Mouse (Mus musculus) embryonic facial prominence, embryonic 10.5 days (tissue): Measurements from ENCODE around the gene Tigar. TPM values are rescaled to one million over a fixed set of nuclear protein-coding genes. Genes with fewer than 3 reads are reported as not detected.

Experiments used
- DNase-seq: peaks from one replicate; pipeline ENCODE4 v3.0.0-alpha.2; 2017; ENCODE audit warnings: low spot score
- H3K27ac ChIP-seq: fragments of 300-500 bp; sonication (generic); replicated peaks from 2 replicates; pipeline ENCODE4 v1.5.1; 2016; ENCODE audit warnings: mild to moderate bottlenecking
- H3K27me3 ChIP-seq: fragments of 300-500 bp; sonication (generic); replicated peaks from 2 replicates; pipeline ENCODE4 v1.6.1; 2016; ENCODE audit warnings: low read depth, mild to moderate bottlenecking; ENCODE audit not compliant: poor library complexity, severe bottlenecking
- H3K36me3 ChIP-seq: fragments of 300-500 bp; sonication (generic); replicated peaks from 2 replicates; pipeline ENCODE4 v1.6.1; 2016; ENCODE audit warnings: mild to moderate bottlenecking, moderate library complexity
- H3K4me1 ChIP-seq: fragments of 300-500 bp; sonication (generic); 2 replicates; pipeline ENCODE4 v1.6.1; 2016
- H3K4me3 ChIP-seq: fragments of 300-500 bp; sonication (generic); 2 replicates; pipeline ENCODE4 v1.5.1; 2016; ENCODE audit warnings: mild to moderate bottlenecking, moderate library complexity
- H3K9me3 ChIP-seq: fragments of 300-500 bp; sonication (generic); 2 replicates; pipeline ENCODE4 v1.6.1; 2016; ENCODE audit warnings: mild to moderate bottlenecking
- WGBS: fragments of 180-500 bp; shearing (Covaris S2); methylation state at CpG from one replicate; pipeline ENCODE4 v1.1.7; 2016; 5-methylcytosine and 5-hydroxymethylcytosine counted together
- polyA plus RNA-seq: library from polyadenylated mRNA; unstranded; fragments of >200 nt; fragmentation: Nextera tagmentation; extraction: Ambion mirVana; gene quantifications from 2 replicates; pipeline ENCODE4 v1.2.1, GENCODE M21; 2016

The Tigar gene
- polyA plus RNA-seq, 1 experiment from 2014 or later, result 7.2 TPM

DNA sequence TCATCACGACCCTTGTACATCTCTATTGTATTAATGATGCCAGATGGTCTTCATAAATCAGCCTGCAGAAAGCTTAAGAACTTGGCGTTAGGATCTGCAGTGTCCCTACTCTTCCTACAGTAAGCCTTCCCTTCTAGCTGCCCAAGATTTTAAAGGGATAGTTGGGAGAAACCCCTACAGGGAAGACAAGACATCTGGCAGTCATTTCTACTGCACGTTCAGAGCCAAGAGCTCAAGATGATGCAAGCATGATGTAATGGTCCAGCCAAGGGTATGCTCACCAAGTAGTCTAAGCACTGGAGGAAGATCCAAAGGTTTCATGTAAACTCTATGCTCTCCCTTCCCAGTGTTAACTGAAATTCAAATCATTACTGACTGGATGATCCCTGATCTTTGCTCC is 23.4 kb upstream of the Tigar start:
- Histone ChIP-seq H3K27ac (no peak overlapping the region), H3K4me3 (no peak overlapping the region), H3K36me3 (peaks cover 99% of the 10 kb centered on the region), H3K4me1 (0 out of 2 replicates have a peak, but pooled peaks cover 7% of the 10 kb centered on the region), H3K27me3 (no peaks in the 10 kb centered on the region), H3K9me3 (no peaks in the 10 kb centered on the region)
- WGBS, result 81% methylated on average over 3 of the region's 3 CpGs
- no peak for DNase-seq

DNA sequence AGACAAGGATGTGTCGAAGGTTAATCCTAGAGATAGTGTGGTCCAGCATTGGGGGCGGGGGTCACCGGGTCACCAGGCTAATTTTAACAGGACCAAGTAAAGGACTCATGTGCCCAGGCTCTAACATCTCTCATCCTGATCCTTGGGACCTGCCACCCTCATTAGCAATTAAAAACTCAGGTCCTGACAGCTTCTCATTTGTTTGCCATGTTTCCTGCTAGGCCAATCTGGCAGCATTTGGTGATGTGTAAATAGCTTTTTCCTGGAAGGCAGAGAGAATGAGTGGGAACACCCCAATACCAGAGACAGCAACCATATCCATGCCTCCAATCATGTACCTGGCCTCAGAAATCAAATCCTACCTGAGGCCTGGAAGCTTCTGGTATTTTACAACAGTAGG is 22.6 kb upstream of the Tigar start:
- Histone ChIP-seq H3K27me3 (no peaks in the 10 kb centered on the region), H3K27ac (no peak overlapping the region), H3K4me3 (no peak overlapping the region), H3K9me3 (no peaks in the 10 kb centered on the region), H3K36me3 (peaks cover 99% of the 10 kb centered on the region), H3K4me1 (0 out of 2 replicates have a peak, but pooled peaks cover 7% of the 10 kb centered on the region)
- no peak for DNase-seq
- 78% methylated on average over 3 of the region's 3 CpGs for WGBS

DNA sequence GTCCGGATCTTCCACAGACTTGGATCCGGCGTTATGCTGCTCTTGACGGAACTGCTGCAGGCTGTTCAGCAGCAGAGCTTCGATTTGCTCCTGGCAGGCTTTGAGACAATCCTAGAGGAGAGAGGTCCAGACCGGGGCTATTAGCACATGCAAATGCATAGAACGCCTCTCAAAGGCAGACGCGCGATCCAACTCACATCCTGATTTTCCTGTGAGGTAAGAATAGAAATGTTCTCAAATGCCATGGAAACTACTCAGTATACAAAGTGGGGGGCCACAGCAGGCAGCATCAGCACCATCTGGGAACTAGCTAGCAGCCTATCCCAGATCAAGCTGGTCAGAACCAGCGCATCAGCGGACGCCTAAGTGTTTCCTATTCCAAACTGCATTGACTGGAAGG is 21.0 kb upstream of the Tigar start:
- no peak overlapping the region for H3K4me3 ChIP-seq
- H3K4me1 ChIP-seq, result 0 out of 2 replicates have a peak, but pooled peaks cover 7% of the 10 kb centered on the region
- DNase-seq, result no peak
- 77% methylated on average over 13 of the region's 13 CpGs for WGBS
- H3K36me3 ChIP-seq, result peaks cover 96% of the 10 kb centered on the region
- no peaks in the 10 kb centered on the region for H3K9me3 ChIP-seq
- no peaks in the 10 kb centered on the region for H3K27me3 ChIP-seq
- no peak overlapping the region for H3K27ac ChIP-seq

DNA sequence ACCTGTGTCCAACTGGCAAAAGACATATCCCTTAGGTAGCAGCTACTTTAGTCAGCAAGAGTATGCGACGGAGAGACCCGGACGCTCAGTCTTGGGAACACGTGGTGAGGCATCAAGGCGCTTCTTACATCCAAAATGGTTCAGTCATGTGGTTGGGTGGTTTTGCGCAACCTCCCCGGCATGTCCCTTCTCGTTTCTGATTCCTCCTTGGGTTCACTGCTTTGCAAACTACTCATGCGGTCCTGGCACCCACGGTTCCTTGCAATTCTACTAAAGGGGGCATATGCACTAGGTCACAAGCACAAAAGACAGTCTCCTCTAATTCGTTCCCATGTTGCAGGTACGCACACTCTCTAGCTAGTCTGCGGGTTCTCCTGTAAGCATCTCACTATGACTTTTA is 20.3 kb upstream of the Tigar start:
- peaks cover 88% of the 10 kb centered on the region for H3K36me3 ChIP-seq
- no peak overlapping the region for H3K27ac ChIP-seq
- WGBS, result 94% methylated on average over 14 of the region's 14 CpGs

DNA sequence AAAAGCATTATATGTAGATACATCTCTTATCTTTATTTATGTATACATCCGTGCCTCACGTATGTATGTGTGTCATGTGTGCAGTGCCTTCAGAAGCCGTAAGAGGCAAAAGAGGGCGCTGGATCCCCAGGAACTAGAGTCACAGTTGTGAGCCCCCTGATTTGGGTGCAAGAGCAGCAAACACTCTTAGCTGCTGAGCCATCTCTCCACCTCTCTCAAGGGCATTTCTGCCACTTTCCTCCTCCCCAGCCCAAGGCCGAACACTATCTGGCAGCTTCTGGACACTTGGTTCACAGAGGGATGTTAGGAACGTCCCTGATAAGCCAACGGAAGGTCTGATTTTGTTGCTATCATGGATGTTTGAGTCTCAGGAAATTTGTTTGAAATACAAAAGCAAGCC is 14.1 kb upstream of the Tigar start:
- H3K4me1 ChIP-seq, result peaks cover 3% of the 10 kb centered on the region; the same call in 1 of the 2 replicates
- no peaks in the 10 kb centered on the region for H3K27me3 ChIP-seq

More for the DNA sequence above, 20.3 kb upstream of the Tigar start:
- no peak overlapping the region for H3K4me3 ChIP-seq
- H3K9me3 ChIP-seq, result no peaks in the 10 kb centered on the region
- peaks cover 9% of the 10 kb centered on the region; the same call in 1 of the 2 replicates for H3K4me1 ChIP-seq
- DNase-seq, result no peak
- no peaks in the 10 kb centered on the region for H3K27me3 ChIP-seq

DNA sequence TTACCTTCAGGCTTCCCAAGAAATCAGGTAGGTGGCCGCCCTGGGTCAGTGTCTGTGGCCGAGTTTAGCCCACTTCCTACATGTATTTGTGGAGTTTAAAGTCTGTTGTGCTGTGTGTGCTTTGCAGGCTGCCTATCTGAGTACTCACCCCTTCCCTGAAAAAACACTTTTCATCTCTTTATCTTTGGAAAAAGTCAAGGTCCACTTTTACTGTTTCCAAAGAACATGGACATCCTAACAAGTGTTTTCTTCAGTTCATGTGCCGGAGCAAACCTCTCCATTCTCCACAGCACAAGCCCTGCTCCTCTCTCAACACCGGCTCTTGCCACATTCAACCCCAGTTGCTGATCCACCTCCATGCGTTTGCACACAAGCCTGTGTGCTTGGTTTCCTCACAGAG is 13.6 kb upstream of the Tigar start:
- H3K27me3 ChIP-seq, result no peaks in the 10 kb centered on the region
- H3K4me3 ChIP-seq, result no peak overlapping the region
- WGBS, result 88% methylated on average over 5 of the region's 5 CpGs
- peaks cover 3% of the 10 kb centered on the region; the same call in 1 of the 2 replicates for H3K4me1 ChIP-seq
- H3K27ac ChIP-seq, result no peak overlapping the region
- no peaks in the 10 kb centered on the region for H3K9me3 ChIP-seq
- H3K36me3 ChIP-seq, result peaks cover 23% of the 10 kb centered on the region
- no peak for DNase-seq

More for the DNA sequence above, 14.1 kb upstream of the Tigar start:
- 92% methylated on average over 7 of the region's 7 CpGs for WGBS
- H3K36me3 ChIP-seq, result peaks cover 28% of the 10 kb centered on the region
- no peaks in the 10 kb centered on the region for H3K9me3 ChIP-seq
- DNase-seq, result no peak
- H3K4me3 ChIP-seq, result no peak overlapping the region
- H3K27ac ChIP-seq, result no peak overlapping the region

DNA sequence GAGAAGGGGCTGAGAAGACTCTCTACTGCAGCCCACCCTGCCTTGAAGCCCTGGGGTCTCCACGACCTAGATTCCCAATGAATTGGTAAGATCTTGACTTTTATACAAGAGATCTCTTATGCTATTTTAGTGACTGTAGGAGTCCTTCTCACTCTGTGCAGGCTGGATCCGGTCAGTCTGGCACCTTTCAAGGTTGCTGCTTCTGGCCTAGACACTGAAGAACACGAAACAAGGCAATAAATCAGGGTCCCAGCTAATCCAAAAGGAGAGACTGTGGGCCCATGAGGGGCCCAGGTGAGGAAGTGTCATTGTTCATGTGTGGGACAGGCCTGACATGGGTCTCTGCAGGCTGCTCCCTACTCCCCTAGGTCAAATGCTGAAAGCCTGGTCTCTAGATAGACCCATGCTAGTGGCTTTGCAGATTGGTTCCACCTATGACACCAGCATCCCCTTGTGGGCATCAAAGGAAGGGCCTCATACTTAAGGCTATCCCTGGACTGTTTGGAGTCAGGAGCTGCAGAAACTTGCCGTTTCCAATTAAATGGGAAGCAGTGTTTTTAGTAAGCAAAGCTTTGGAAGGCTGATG is 13.0 kb upstream of the Tigar start:
- peaks cover 3% of the 10 kb centered on the region; the same call in 1 of the 2 replicates for H3K4me1 ChIP-seq
- H3K27ac ChIP-seq, result no peak overlapping the region
- DNase-seq, result no peak
- no peak overlapping the region for H3K4me3 ChIP-seq
- H3K27me3 ChIP-seq, result 0 out of 2 replicates have a peak, but pooled peaks cover under 1% of the 10 kb centered on the region
- H3K36me3 ChIP-seq, result peaks cover 16% of the 10 kb centered on the region
- 80% methylated on average over 4 of the region's 4 CpGs for WGBS
- H3K9me3 ChIP-seq, result no peaks in the 10 kb centered on the region

DNA sequence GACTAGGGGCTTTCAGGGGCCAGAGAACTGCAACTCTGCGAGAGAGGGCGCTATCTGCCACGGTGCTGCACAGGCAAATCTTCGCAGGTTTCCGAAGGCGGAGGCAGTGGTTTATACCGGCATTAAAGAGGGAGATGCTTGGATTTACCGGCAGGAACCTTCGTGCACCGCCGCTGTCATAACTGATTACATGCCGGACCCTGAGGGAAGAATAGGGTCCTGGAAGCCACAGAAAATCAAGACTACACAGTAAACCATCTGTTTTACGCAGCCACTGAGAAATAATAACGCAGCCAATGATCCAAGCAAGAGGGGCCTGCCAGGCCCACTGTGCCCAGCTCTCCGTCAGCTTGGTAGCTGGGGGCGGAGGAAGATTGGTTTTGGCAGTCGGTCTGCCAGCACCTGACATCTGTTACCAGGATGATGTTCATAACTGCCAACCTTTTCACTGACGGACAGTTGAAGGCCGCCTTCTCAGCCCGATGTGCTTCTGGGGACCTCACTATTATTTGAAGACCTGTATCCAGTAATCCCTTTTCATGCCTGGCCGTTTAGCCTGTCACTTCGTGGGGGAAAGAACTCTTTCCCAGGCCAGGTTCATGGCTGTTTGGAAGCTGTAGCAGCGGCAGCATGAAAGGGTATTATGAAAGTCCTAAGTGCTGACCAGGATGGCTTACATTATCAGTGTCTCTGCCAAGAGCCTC is 5.5 kb upstream of the Tigar start:
- no peak overlapping the region for H3K27ac ChIP-seq
- H3K27me3 ChIP-seq, result peaks cover 16% of the 10 kb centered on the region
- 68% methylated on average over 23 of the region's 23 CpGs for WGBS
- H3K36me3 ChIP-seq, result no peaks in the 10 kb centered on the region
- 0 out of 2 replicates have a peak, but pooled peaks cover under 1% of the 10 kb centered on the region for H3K4me1 ChIP-seq
- H3K9me3 ChIP-seq, result no peaks in the 10 kb centered on the region
- no peak for DNase-seq
- H3K4me3 ChIP-seq, result no peak overlapping the region

DNA sequence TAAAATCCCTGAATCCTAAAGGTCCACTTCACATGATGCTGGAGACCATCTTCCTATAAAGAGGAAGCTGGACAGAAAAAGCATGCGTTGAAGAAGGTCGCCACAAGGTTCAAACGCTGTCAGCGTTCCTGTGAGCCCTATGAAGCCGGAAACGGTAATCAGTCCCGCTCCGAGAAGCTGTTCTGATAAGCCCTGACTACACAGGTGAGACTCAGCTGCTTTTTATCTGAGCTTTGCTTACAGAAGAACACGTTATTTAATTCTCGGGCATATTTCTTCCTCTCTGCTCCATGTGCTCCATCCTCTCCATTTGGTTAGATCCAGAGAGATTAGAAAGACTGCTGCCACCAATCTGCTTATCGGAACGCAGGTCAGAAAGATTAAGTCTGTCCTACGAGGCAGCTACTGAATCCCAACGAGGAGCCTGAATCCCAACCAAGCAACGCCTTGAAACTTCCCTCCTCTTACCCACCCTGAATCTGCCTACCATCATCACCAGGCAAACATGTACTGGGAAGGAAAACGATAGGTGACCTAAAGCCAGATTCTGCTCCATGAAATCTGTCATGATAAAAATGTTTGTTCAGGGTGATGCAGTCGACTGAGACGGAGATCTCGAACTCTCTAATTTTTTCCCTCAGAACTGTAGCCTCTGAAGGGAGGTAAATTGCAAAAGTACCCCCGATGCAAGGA is 843 bp downstream of the Tigar start:
- H3K4me3 ChIP-seq, result peak overlapping the region; percentile 69
- DNase-seq, result no peak
- H3K27ac ChIP-seq, result peak overlapping the region; percentile 76
- peaks cover 16% of the 10 kb centered on the region for H3K4me1 ChIP-seq
- peaks cover 1% of the 10 kb centered on the region; the same call in 1 of the 2 replicates for H3K36me3 ChIP-seq
- H3K9me3 ChIP-seq, result no peaks in the 10 kb centered on the region
- peaks cover under 1% of the 10 kb centered on the region; the same call in 1 of the 2 replicates for H3K27me3 ChIP-seq
- WGBS, result 46% methylated on average over 20 of the region's 20 CpGs

DNA sequence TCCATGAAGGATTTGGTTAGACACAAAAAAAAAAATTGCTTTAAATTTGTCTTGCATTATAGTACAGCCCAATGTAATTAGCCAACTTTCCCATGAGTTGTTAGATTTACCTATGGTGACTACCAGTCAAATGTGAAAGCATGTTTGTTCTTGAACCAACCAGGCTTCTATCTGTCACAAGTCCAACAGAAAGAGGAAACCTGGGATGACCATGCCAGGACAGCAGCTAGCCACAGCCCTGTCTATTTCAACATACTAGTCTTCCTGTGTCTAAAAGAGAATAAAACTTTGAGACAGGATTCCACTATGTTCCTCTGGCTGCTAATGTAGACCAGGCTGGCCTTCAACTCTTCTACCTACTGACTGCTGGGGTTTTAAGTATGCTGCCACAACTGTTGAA is 1.9 kb downstream of the Tigar start:
- H3K4me1 ChIP-seq, result peaks cover 16% of the 10 kb centered on the region
- H3K27me3 ChIP-seq, result no peaks in the 10 kb centered on the region
- H3K4me3 ChIP-seq, result no peak overlapping the region
- no peaks in the 10 kb centered on the region for H3K9me3 ChIP-seq
- DNase-seq, result no peak
- H3K27ac ChIP-seq, result no peak overlapping the region
- peaks cover 10% of the 10 kb centered on the region; the same call in 1 of the 2 replicates for H3K36me3 ChIP-seq

DNA sequence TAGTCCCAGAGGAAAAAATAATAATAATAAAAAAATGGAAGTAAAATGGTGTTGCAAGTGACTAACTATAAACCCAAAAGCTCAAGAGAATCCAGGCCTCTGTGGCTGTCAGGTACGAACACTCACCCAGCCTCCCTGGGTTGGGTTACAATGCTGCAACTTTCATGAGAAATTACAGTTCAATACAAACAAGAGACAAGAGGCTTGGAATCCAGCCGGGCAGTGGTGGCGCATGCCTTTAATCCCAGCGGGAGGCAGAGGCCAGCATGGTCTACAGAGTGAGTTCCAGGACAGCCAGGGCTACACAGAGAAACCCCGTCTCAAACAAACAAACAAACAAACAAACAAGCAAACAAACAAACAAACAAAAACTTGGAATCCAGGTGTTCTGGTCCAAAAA is 2.6 kb downstream of the Tigar start:
- Histone ChIP-seq H3K4me1 (peaks cover 16% of the 10 kb centered on the region), H3K4me3 (no peak overlapping the region), H3K36me3 (peaks cover 14% of the 10 kb centered on the region; the same call in 1 of the 2 replicates), H3K27me3 (no peaks in the 10 kb centered on the region), H3K27ac (no peak overlapping the region), H3K9me3 (no peaks in the 10 kb centered on the region)
- no peak for DNase-seq
- 60% methylated on average over 5 of the region's 5 CpGs for WGBS

DNA sequence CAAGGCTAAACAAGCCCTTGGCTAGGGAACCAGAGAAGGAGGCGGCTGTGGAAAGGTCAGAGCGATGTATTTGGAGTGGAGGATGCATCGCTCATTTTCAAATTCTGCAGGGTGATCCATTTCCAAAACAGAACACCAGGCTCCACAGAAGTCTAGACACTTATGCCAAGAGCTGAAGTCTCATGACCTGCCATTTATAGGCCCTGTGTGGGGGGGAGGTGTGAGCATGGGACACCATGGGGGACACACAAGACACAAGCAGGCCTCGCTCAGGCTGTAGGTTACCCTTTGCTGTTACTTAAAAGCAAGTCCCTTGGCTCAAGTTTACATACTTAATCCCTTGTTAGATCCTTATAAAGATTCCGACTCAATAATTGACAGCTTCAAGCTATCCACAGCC is 3.2 kb downstream of the Tigar start:
- no peaks in the 10 kb centered on the region for H3K27me3 ChIP-seq
- no peak overlapping the region for H3K27ac ChIP-seq
- 89% methylated on average over 5 of the region's 5 CpGs for WGBS
- H3K9me3 ChIP-seq, result no peaks in the 10 kb centered on the region
- DNase-seq, result no peak
- H3K4me3 ChIP-seq, result no peak overlapping the region
- H3K4me1 ChIP-seq, result peaks cover 16% of the 10 kb centered on the region
- peaks cover 18% of the 10 kb centered on the region for H3K36me3 ChIP-seq
